13 mouse cellular contexts compared by ENCODE assay signal in genomic region chr16:55582906-55583305, GRCm38 (mm10).
"Had no signal": no experiment of that assay in that cellular context is flagged by ENCODE, and none has a peak within 500 bp of the region (broad histone marks: within the 10 kb centered on the region; RNA-seq: fewer than 3 reads in every experiment).

No protein-coding gene starts in this region.

- H3K27me3 ChIP-seq: limb, embryonic 13.5 days; midbrain, embryonic 12.5 days had no signal

- DNase-seq: kidney, adult 9 months; kidney, postnatal 36 days; left cerebral cortex, postnatal 4 days; right cerebral cortex, adult 18-20 months; right cerebral cortex, postnatal 25 days; thymus, adult 2 months; thymus, postnatal 25 days had no signal

- H3K4me1 ChIP-seq: limb, embryonic 13.5 days; midbrain, embryonic 12.5 days had no signal

- H3K27ac ChIP-seq: kidney, postnatal 0 days; layer of hippocampus, adult 2 months; limb, embryonic 13.5 days; liver, embryonic 14.5 days; midbrain, embryonic 12.5 days had no signal

- H3K9me3 ChIP-seq: limb, embryonic 13.5 days; midbrain, embryonic 12.5 days had no signal

- H3K4me2 ChIP-seq: limb, embryonic 13.5 days; midbrain, embryonic 12.5 days had no signal

- H3K36me3 ChIP-seq: limb, embryonic 13.5 days; midbrain, embryonic 12.5 days had no signal

- ATAC-seq: midbrain, embryonic 16.5 days had no signal

- H3K9ac ChIP-seq: limb, embryonic 13.5 days; liver, embryonic 14.5 days; midbrain, embryonic 12.5 days had no signal

- H3K4me3 ChIP-seq: layer of hippocampus, adult 2 months; limb, embryonic 13.5 days; midbrain, embryonic 12.5 days had no signal
